Mouse (Mus musculus) ES-Bruce4 (cell line): Measurements from ENCODE around the gene B4galt2. TPM values are rescaled to one million over a fixed set of nuclear protein-coding genes. Genes with fewer than 3 reads are reported as not detected.

Experiments
- H3K27ac ChIP-seq: 2 replicates; pipeline ENCODE4 v1.5.1; 2012; ENCODE audit warnings: low read length, inconsistent platforms; ENCODE audit not compliant: insufficient read depth
- H3K27me3 ChIP-seq: 2 replicates; pipeline ENCODE4 v1.6.1; 2012; ENCODE audit warnings: mild to moderate bottlenecking, low read length, inconsistent platforms; ENCODE audit not compliant: control insufficient read depth, poor library complexity, insufficient read depth, severe bottlenecking
- H3K36me3 ChIP-seq: 2 replicates; pipeline ENCODE4 v1.6.1; 2012; ENCODE audit warnings: inconsistent platforms, mild to moderate bottlenecking, low read length, moderate library complexity; ENCODE audit not compliant: control insufficient read depth, poor library complexity, insufficient read depth, severe bottlenecking
- H3K4me1 ChIP-seq: one replicate; pipeline ENCODE4 v1.8.1; 2011; ENCODE audit warnings: low read length; ENCODE audit not compliant: control insufficient read depth, insufficient read depth
- H3K4me3 ChIP-seq: 2 replicates; pipeline ENCODE4 v1.5.1; 2011; ENCODE audit warnings: low read depth, mild to moderate bottlenecking, low read length
- H3K9ac ChIP-seq: 2 replicates; pipeline ENCODE4 v1.6.1; 2012; ENCODE audit warnings: low read depth, mild to moderate bottlenecking, inconsistent platforms; ENCODE audit not compliant: poor library complexity, severe bottlenecking
- H3K9me3 ChIP-seq: replicated peaks from 2 replicates; pipeline ENCODE4 v1.6.1; 2012; ENCODE audit warnings: mild to moderate bottlenecking, low read length, inconsistent platforms; ENCODE audit not compliant: control insufficient read depth, poor library complexity, insufficient read depth, severe bottlenecking
- CTCF ChIP-seq: IDR thresholded peaks from one replicate; pipeline ENCODE4 v1.8.1; 2011; ENCODE audit warnings: low read depth, low read length
- EP300 ChIP-seq: IDR thresholded peaks from 2 replicates; pipeline ENCODE4 v1.6.1; 2011; ENCODE audit warnings: low read depth, low read length; ENCODE audit not compliant: insufficient read depth
- POLR2A ChIP-seq: IDR thresholded peaks from one replicate; pipeline ENCODE4 v1.8.1; 2011; ENCODE audit warnings: low read length; ENCODE audit not compliant: insufficient read depth
- polyA plus RNA-seq: library from polyadenylated mRNA; stranded (reverse); fragments of >200 nt; gene quantifications from 2 replicates; pipeline ENCODE4 v1.2.4, GENCODE M21; 2011; ENCODE audit warnings: low read depth; ENCODE audit not compliant: missing spikeins, insufficient read depth, insufficient read length

The B4galt2 gene
- polyA plus RNA-seq, 1 experiment, result 15.3 TPM

- H3K9ac ChIP-seq, result no peak overlapping the region
- H3K36me3 ChIP-seq, result no peaks in the 10 kb centered on the region; the same call in 1 of the 2 replicates
- no peak overlapping the region for H3K27ac ChIP-seq
- no peak overlapping the region for H3K4me3 ChIP-seq
- H3K4me1 ChIP-seq, result peaks cover 2% of the 10 kb centered on the region
- TF ChIP-seq POLR2A (no peak), EP300 (no peak), CTCF (no peak)
- no peaks in the 10 kb centered on the region for H3K27me3 ChIP-seq
- H3K9me3 ChIP-seq, result no peaks in the 10 kb centered on the region
Observed at GRCm38 (mm10) chr4:117912685-117913273, 29.5 kb upstream of the B4galt2 start.

DNA sequence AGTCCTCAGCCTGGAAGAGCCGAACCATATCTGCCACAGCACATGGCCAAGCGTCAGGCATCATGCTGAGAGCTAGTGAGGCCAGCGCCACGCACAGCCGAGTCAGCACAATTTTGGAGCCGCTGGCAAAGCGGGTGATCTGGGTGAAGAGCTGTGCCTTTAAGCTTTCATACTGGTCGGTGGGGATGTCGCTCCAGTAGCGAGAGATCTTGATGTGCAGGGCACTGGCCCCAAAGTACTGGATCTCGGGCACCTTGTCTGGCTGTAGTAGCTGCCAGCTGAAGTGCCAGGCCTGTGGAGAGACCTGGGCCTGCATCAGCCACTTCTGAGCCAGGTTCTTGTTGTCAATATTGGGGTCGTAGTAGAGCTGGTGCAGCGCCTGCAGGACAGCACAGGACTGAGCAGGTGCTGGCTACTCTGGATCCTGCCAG lies 28.9 kb upstream of the B4galt2 start:
- TF ChIP-seq CTCF, result no peak
- TF ChIP-seq EP300, result no peak
- TF ChIP-seq POLR2A, result no peak
- H3K9ac ChIP-seq, result no peak overlapping the region

GRCm38 (mm10) chr4:117908834-117909453 lies 25.7 kb upstream of the B4galt2 start:
- Histone ChIP-seq H3K36me3 (no peaks in the 10 kb centered on the region; the same call in 1 of the 2 replicates), H3K27ac (no peak overlapping the region), H3K4me1 (peaks cover 2% of the 10 kb centered on the region), H3K4me3 (no peak overlapping the region), H3K9ac (no peak overlapping the region), H3K9me3 (no peaks in the 10 kb centered on the region), H3K27me3 (no peaks in the 10 kb centered on the region)
- TF ChIP-seq POLR2A (no peak), CTCF (no peak), EP300 (no peak)

More for the DNA sequence above, 28.9 kb upstream of the B4galt2 start:
- H3K36me3 ChIP-seq, result no peaks in the 10 kb centered on the region; the same call in 1 of the 2 replicates
- H3K9me3 ChIP-seq, result no peaks in the 10 kb centered on the region
- no peaks in the 10 kb centered on the region for H3K27me3 ChIP-seq
- H3K4me1 ChIP-seq, result peaks cover 2% of the 10 kb centered on the region
- H3K27ac ChIP-seq, result no peak overlapping the region
- no peak overlapping the region for H3K4me3 ChIP-seq

DNA sequence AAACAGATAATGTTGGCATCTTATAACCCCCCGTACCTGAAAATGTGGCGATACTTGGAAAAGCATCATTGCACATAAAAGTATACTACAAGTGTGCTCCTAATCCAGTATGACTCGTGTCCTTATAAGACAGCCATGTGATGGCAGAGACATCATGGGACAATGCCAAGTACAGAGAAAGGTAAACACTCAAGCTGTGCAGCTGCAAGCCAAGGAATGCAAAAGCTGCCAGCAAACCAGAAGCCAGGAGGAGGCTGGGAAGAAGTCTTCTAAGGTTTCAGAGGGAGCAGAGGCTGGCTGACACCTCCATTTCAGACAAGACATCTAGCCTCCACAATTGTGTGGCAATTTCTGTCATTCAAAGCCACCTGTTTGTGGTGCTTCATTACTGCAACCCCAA lies 22.9 kb upstream of the B4galt2 start:
- TF ChIP-seq POLR2A, result no peak
- no peak for TF ChIP-seq EP300
- TF ChIP-seq CTCF, result no peak
- H3K4me3 ChIP-seq, result no peak overlapping the region
- no peaks in the 10 kb centered on the region for H3K9me3 ChIP-seq
- no peaks in the 10 kb centered on the region for H3K27me3 ChIP-seq
- H3K9ac ChIP-seq, result no peak overlapping the region
- no peak overlapping the region for H3K27ac ChIP-seq
- peaks cover 8% of the 10 kb centered on the region for H3K36me3 ChIP-seq
- no peaks in the 10 kb centered on the region for H3K4me1 ChIP-seq

- Histone ChIP-seq H3K4me1 (no peaks in the 10 kb centered on the region), H3K9ac (no peak overlapping the region), H3K36me3 (peaks cover 9% of the 10 kb centered on the region), H3K27ac (no peak overlapping the region), H3K4me3 (no peak overlapping the region), H3K9me3 (no peaks in the 10 kb centered on the region), H3K27me3 (no peaks in the 10 kb centered on the region)
- TF ChIP-seq CTCF, result no peak
- TF ChIP-seq POLR2A, result no peak
- no peak for TF ChIP-seq EP300
Observed at GRCm38 (mm10) chr4:117904761-117905160, 21.5 kb upstream of the B4galt2 start.

- no peak overlapping the region for H3K27ac ChIP-seq
- H3K4me3 ChIP-seq, result no peak overlapping the region
- H3K9me3 ChIP-seq, result no peaks in the 10 kb centered on the region
- no peak for TF ChIP-seq CTCF
- TF ChIP-seq EP300, result no peak
- TF ChIP-seq POLR2A, result no peak
- peaks cover 11% of the 10 kb centered on the region for H3K36me3 ChIP-seq
- no peaks in the 10 kb centered on the region for H3K4me1 ChIP-seq
- no peaks in the 10 kb centered on the region for H3K27me3 ChIP-seq
- no peak overlapping the region for H3K9ac ChIP-seq
Observed at GRCm38 (mm10) chr4:117904094-117904493, 20.8 kb upstream of the B4galt2 start.
